9 mouse cellular contexts compared by ENCODE assay signal in the genomic region with DNA sequence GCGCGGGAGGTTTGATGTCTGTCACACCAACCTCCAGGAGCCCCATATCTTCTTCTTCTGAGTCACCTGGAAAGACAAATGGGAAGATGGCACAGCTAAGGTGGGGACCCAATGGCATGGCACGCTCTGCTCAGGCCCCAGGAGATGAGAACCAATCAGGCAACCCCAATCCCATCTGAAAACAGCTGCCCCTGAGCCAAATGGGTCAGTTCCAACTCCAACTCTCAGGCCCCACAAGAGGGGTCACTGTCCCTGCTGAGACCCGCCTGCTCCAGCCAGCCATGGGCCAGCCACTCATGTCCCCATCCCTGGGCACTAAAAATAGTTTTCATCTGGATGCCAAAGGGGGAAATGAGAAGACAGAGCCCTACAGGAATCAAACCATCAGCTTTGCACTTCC.
DNase-seq lines count a peak whose midpoint lies in the region; ATAC-seq and TF ChIP-seq lines count a peak whose summit lies in the region.
"Had no signal": no experiment of that assay in that cellular context is flagged by ENCODE, and none has a peak within 500 bp of the region (broad histone marks: within the 10 kb centered on the region; RNA-seq: fewer than 3 reads in every experiment).

No protein-coding gene starts in this region.

- DNase-seq in hindbrain, embryonic 11.5 days (ENCODE audit: low spot score), result no peak
- peak; percentile 40 for DNase-seq in midbrain, postnatal 0 days (ENCODE audit: low spot score)
- DNase-seq in B cell, adult 2 months, result no peak
- DNase-seq: embryo, embryonic 11 days had no signal

- H3K9me3 ChIP-seq in hindbrain, embryonic 13.5 days, result no peaks in the 10 kb centered on the region
- H3K9me3 ChIP-seq in hindbrain, embryonic 11.5 days (ENCODE audit: control insufficient read depth, low read length), result no peaks in the 10 kb centered on the region
- H3K9me3 ChIP-seq in midbrain, postnatal 0 days (ENCODE audit: low read length), result no peaks in the 10 kb centered on the region
- no peaks in the 10 kb centered on the region for H3K9me3 ChIP-seq in midbrain, embryonic 16.5 days (replicated peaks; ENCODE audit: control insufficient read depth, low read length, poor library complexity, severe bottlenecking)
- H3K9me3 ChIP-seq in heart, embryonic 13.5 days, result no peaks in the 10 kb centered on the region
- H3K9me3 ChIP-seq: limb, embryonic 10.5 days had no signal

- no peak overlapping the region for H3K4me2 ChIP-seq in hindbrain, embryonic 13.5 days
- no peak overlapping the region for H3K4me2 ChIP-seq in hindbrain, embryonic 11.5 days (replicated peaks; ENCODE audit: low read depth, low read length)
- no peak overlapping the region for H3K4me2 ChIP-seq in midbrain, postnatal 0 days (ENCODE audit: low read depth, low read length, poor library complexity, severe bottlenecking)
- no peak overlapping the region for H3K4me2 ChIP-seq in midbrain, embryonic 16.5 days (ENCODE audit: low read length)
- H3K4me2 ChIP-seq in heart, embryonic 13.5 days, result peak overlapping the region; percentile 64

- peak overlapping the region; percentile 44; the same call in 1 of the 2 replicates for H3K27ac ChIP-seq in hindbrain, embryonic 13.5 days
- no peak overlapping the region for H3K27ac ChIP-seq in hindbrain, embryonic 11.5 days (ENCODE audit: low read depth, low read length)
- no peak overlapping the region for H3K27ac ChIP-seq in midbrain, postnatal 0 days (ENCODE audit: low read depth, low read length)
- no peak overlapping the region for H3K27ac ChIP-seq in midbrain, embryonic 16.5 days (ENCODE audit: low read length)
- peak overlapping the region; percentile 80 for H3K27ac ChIP-seq in heart, embryonic 13.5 days (replicated peaks)
- H3K27ac ChIP-seq: limb, embryonic 10.5 days had no signal

- H3K9ac ChIP-seq in hindbrain, embryonic 13.5 days, result 0 out of 2 replicates have a peak overlapping the region, but pooled peaks have one; percentile 2
- no peak overlapping the region for H3K9ac ChIP-seq in hindbrain, embryonic 11.5 days (ENCODE audit: low read depth, low read length)
- H3K9ac ChIP-seq in midbrain, postnatal 0 days (replicated peaks; ENCODE audit: low read length, poor library complexity, severe bottlenecking), result no peak overlapping the region
- no peak overlapping the region for H3K9ac ChIP-seq in midbrain, embryonic 16.5 days (ENCODE audit: low read depth, low read length)
- peak overlapping the region; percentile 78 for H3K9ac ChIP-seq in heart, embryonic 13.5 days

- peaks cover 99% of the 10 kb centered on the region for H3K36me3 ChIP-seq in hindbrain, embryonic 13.5 days
- peaks cover 8% of the 10 kb centered on the region; the same call in 1 of the 2 replicates for H3K36me3 ChIP-seq in hindbrain, embryonic 11.5 days (ENCODE audit: control insufficient read depth, insufficient read depth, low read length)
- H3K36me3 ChIP-seq in midbrain, postnatal 0 days (ENCODE audit: insufficient read depth, low read length), result peaks cover 59% of the 10 kb centered on the region
- peaks cover 25% of the 10 kb centered on the region for H3K36me3 ChIP-seq in midbrain, embryonic 16.5 days (ENCODE audit: control insufficient read depth, insufficient read depth, low read length)
- H3K36me3 ChIP-seq in heart, embryonic 13.5 days, result peaks cover 68% of the 10 kb centered on the region

- no peak for ATAC-seq in hindbrain, embryonic 13.5 days (ENCODE audit: low FRiP score)
- ATAC-seq in hindbrain, embryonic 11.5 days (ENCODE audit: low FRiP score), result no peak
- no peak for ATAC-seq in midbrain, postnatal 0 days (ENCODE audit: low FRiP score)
- ATAC-seq in midbrain, embryonic 16.5 days, result no peak
- no peak for ATAC-seq in heart, embryonic 13.5 days (ENCODE audit: extremely low read depth, insufficient number of reproducible peaks, low FRiP score, low TSS enrichment)
- no peak for ATAC-seq in megakaryocyte progenitor cell, adult 5-6 weeks (replicated peaks; ENCODE audit: poor library complexity)

- WGBS in hindbrain, embryonic 13.5 days, result 94% methylated on average over 4 of the region's 4 CpGs
- WGBS in hindbrain, embryonic 11.5 days, result 91% methylated on average over 4 of the region's 4 CpGs
- 91% methylated on average over 4 of the region's 4 CpGs for WGBS in midbrain, postnatal 0 days
- WGBS in midbrain, embryonic 16.5 days, result 86% methylated on average over 4 of the region's 4 CpGs
- WGBS in heart, embryonic 13.5 days, result 86% methylated on average over 4 of the region's 4 CpGs

- no peak for TF ChIP-seq CTCF in midbrain, postnatal 0 days (IDR thresholded peaks at IDR 0.05)

- no peaks in the 10 kb centered on the region for H3K27me3 ChIP-seq in hindbrain, embryonic 13.5 days
- no peaks in the 10 kb centered on the region for H3K27me3 ChIP-seq in hindbrain, embryonic 11.5 days (ENCODE audit: control insufficient read depth, insufficient read depth, low read length)
- H3K27me3 ChIP-seq in midbrain, postnatal 0 days (ENCODE audit: insufficient read depth, low read length), result no peaks in the 10 kb centered on the region
- no peaks in the 10 kb centered on the region for H3K27me3 ChIP-seq in midbrain, embryonic 16.5 days (ENCODE audit: control insufficient read depth, insufficient read depth, low read depth, low read length)
- no peaks in the 10 kb centered on the region for H3K27me3 ChIP-seq in heart, embryonic 13.5 days (replicated peaks)

- H3K4me3 ChIP-seq in hindbrain, embryonic 13.5 days, result no peak overlapping the region
- no peak overlapping the region for H3K4me3 ChIP-seq in hindbrain, embryonic 11.5 days (ENCODE audit: low read depth, low read length)
- no peak overlapping the region for H3K4me3 ChIP-seq in midbrain, postnatal 0 days (ENCODE audit: low read depth, low read length)
- H3K4me3 ChIP-seq in midbrain, embryonic 16.5 days (ENCODE audit: low read depth, low read length), result no peak overlapping the region
- H3K4me3 ChIP-seq in heart, embryonic 13.5 days, result peak overlapping the region; percentile 42
- H3K4me3 ChIP-seq: limb, embryonic 10.5 days had no signal

- peaks cover 13% of the 10 kb centered on the region for H3K4me1 ChIP-seq in hindbrain, embryonic 13.5 days (replicated peaks)
- no peaks in the 10 kb centered on the region for H3K4me1 ChIP-seq in hindbrain, embryonic 11.5 days (replicated peaks; ENCODE audit: control insufficient read depth, insufficient read depth, low read length)
- H3K4me1 ChIP-seq in midbrain, postnatal 0 days (ENCODE audit: insufficient read depth, low read length), result no peaks in the 10 kb centered on the region
- no peaks in the 10 kb centered on the region for H3K4me1 ChIP-seq in midbrain, embryonic 16.5 days (ENCODE audit: control insufficient read depth, insufficient read depth, low read length)
- H3K4me1 ChIP-seq in heart, embryonic 13.5 days, result peaks cover 23% of the 10 kb centered on the region

Comparison
In these comparisons a context has a peak if more than half of its experiments do, and no peak if none do; other contexts are left out.
1. H3K27ac ChIP-seq: peak in hindbrain, embryonic 13.5 days (single experiment) and heart, embryonic 13.5 days (single experiment); none in hindbrain, embryonic 11.5 days (single experiment), midbrain, postnatal 0 days (single experiment) and midbrain, embryonic 16.5 days (single experiment).
2. H3K9ac ChIP-seq: peak in hindbrain, embryonic 13.5 days (single experiment) and heart, embryonic 13.5 days (single experiment); none in hindbrain, embryonic 11.5 days (single experiment), midbrain, postnatal 0 days (single experiment) and midbrain, embryonic 16.5 days (single experiment).